In the genomic region with DNA sequence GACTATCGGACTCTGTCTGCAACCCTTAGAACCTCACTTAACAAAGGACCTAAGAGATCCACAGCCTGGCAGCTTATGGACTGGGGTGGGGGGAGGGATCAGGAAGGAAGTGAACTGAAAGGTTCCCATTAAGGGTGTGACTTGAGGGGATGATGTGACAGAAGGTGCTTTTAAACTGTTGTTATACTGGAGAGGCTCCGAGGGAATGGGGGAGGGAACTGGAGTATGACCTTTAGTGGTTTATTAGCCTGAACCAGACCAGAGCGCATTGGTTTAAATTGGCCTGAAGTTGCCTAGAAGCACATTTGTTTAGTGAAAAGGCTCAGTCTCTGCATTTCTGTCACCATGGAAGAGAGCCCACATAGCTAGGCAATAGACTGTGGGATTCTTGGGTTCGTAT, we compare ENCODE assay signal across 19 mouse cellular contexts. TPM values are rescaled to one million over a fixed set of nuclear protein-coding genes. Genes with fewer than 3 reads are reported as not detected.
DNase-seq lines count a peak whose midpoint lies in the region; ATAC-seq and TF ChIP-seq lines count a peak whose summit lies in the region.
"Had no signal": no experiment of that assay in that cellular context is flagged by ENCODE, and none has a peak within 500 bp of the region (broad histone marks: within the 10 kb centered on the region; RNA-seq: fewer than 3 reads in every experiment).

No protein-coding gene starts in this region.

- no peak for ATAC-seq in heart, postnatal 0 days (ENCODE audit: insufficient read depth, low read depth)
- ATAC-seq in heart, embryonic 11.5 days (replicated peaks; ENCODE audit: insufficient number of reproducible peaks, low FRiP score, low TSS enrichment) = no peak
- ATAC-seq: forebrain, postnatal 0 days had no signal

- intact Hi-C loops in gastrocnemius, postnatal 14 days (cut with DNase I; ENCODE audit: low total_unique reads) = no loop called here

- TF ChIP-seq EP300 in heart, postnatal 0 days (IDR thresholded peaks at IDR 0.05; ENCODE audit: low read depth) = no peak

- H3K9ac ChIP-seq in heart, postnatal 0 days (replicated peaks; ENCODE audit: low read depth, low read length) = no peak overlapping the region
- H3K9ac ChIP-seq in heart, embryonic 11.5 days (ENCODE audit: low read depth, low read length) = no peak overlapping the region
- H3K9ac ChIP-seq: embryonic facial prominence, embryonic 15.5 days; forebrain, postnatal 0 days; liver, embryonic 14.5 days had no signal

- 0 out of 2 replicates have a peak overlapping the region, but pooled peaks have one; percentile 34 for H3K27ac ChIP-seq in heart, postnatal 0 days (ENCODE audit: low read depth)
- no peak overlapping the region for H3K27ac ChIP-seq in heart, embryonic 11.5 days (ENCODE audit: low read depth, low read length)
- H3K27ac ChIP-seq: embryonic facial prominence, embryonic 15.5 days; liver, embryonic 14.5 days had no signal

- 0 out of 2 replicates have a peak, but pooled peaks cover 8% of the 10 kb centered on the region for H3K4me1 ChIP-seq in heart, postnatal 0 days (ENCODE audit: control insufficient read depth, insufficient read depth)
- 0 out of 2 replicates have a peak, but pooled peaks cover 3% of the 10 kb centered on the region for H3K4me1 ChIP-seq in heart, embryonic 11.5 days (ENCODE audit: control insufficient read depth, insufficient read depth, low read length)
- H3K4me1 ChIP-seq: embryonic facial prominence, embryonic 15.5 days had no signal

- no peaks in the 10 kb centered on the region for H3K9me3 ChIP-seq in heart, postnatal 0 days (replicated peaks; ENCODE audit: control insufficient read depth, low read length)
- H3K9me3 ChIP-seq in heart, embryonic 11.5 days (replicated peaks; ENCODE audit: control insufficient read depth, low read length) = no peaks in the 10 kb centered on the region
- H3K9me3 ChIP-seq: embryonic facial prominence, embryonic 15.5 days; G1E had no signal

- H3K27me3 ChIP-seq in heart, postnatal 0 days (ENCODE audit: control insufficient read depth, insufficient read depth, low read length) = no peaks in the 10 kb centered on the region
- no peaks in the 10 kb centered on the region for H3K27me3 ChIP-seq in heart, embryonic 11.5 days (ENCODE audit: control insufficient read depth, insufficient read depth, low read length)
- H3K27me3 ChIP-seq: embryonic facial prominence, embryonic 15.5 days had no signal

- WGBS in heart, postnatal 0 days = 66% methylated on average over 4 of the region's 4 CpGs
- WGBS in heart, embryonic 11.5 days (ENCODE audit: insufficient replicate concordance) = 71% methylated on average over 4 of the region's 4 CpGs

- H3K4me2 ChIP-seq in heart, postnatal 0 days (ENCODE audit: low read depth, low read length) = no peak overlapping the region
- H3K4me2 ChIP-seq in heart, embryonic 11.5 days = no peak overlapping the region
- H3K4me2 ChIP-seq: embryonic facial prominence, embryonic 15.5 days had no signal

- no peaks in the 10 kb centered on the region for H3K36me3 ChIP-seq in heart, postnatal 0 days (replicated peaks; ENCODE audit: control insufficient read depth, insufficient read depth, low read length)
- H3K36me3 ChIP-seq in heart, embryonic 11.5 days (ENCODE audit: control insufficient read depth, insufficient read depth, low read length) = no peaks in the 10 kb centered on the region
- H3K36me3 ChIP-seq: embryonic facial prominence, embryonic 15.5 days had no signal

- DNase-seq in heart, postnatal 0 days (ENCODE audit: low spot score) = no peak
- no peak for DNase-seq in heart, postnatal 4 days
- peak; percentile 45 for DNase-seq in ES-CJ7 (ENCODE audit: low read depth, low spot score)
- peak; percentile 50 for DNase-seq in hindlimb bud, embryonic 11.5 days (ENCODE audit: extremely low spot score, low read depth, low spot score)
- DNase-seq in kidney, postnatal 36 days = peak; percentile 20 to 37
- DNase-seq in ovary, adult 18-20 months (ENCODE audit: low spot score) = no peak
- no peak for DNase-seq in gastrocnemius, postnatal 14 days
- DNase-seq: cerebellum, adult 9-11 months; forebrain, postnatal 0 days; heart, adult 11 months; heart, postnatal 36 days; midbrain, embryonic 14.5 days; right cerebral cortex, postnatal 14 days had no signal

- no peak for TF ChIP-seq CTCF in heart, postnatal 0 days (IDR thresholded peaks at IDR 0.05; ENCODE audit: low read depth)

- no peak overlapping the region for H3K4me3 ChIP-seq in heart, postnatal 0 days (ENCODE audit: low read depth, low read length)
- no peak overlapping the region for H3K4me3 ChIP-seq in heart, embryonic 11.5 days (ENCODE audit: low read depth, low read length)
- H3K4me3 ChIP-seq: embryonic facial prominence, embryonic 15.5 days had no signal

RNA-seq across cellular contexts. Expression of a gene that starts 13.0 kb away (rescaled TPM):
- total RNA-seq in heart, postnatal 0 days (2014; rRNA removed; ENCODE audit: low replicate concordance) = 13.5 and 14.7 TPM in 2 replicates
- 10.8 TPM in 2 replicates for polyA plus RNA-seq in heart, postnatal 0 days (2015; fragmentation: Nextera tagmentation; extraction: Ambion mirVana)
- 10 to 100 TPM; 14.9 to 16.0 TPM for total RNA-seq in heart, postnatal 4 days (2021)
- total RNA-seq in gastrocnemius, postnatal 14 days (2021) = 1 to 10 TPM; 5.9 to 6.0 TPM
- 20.0 and 21.2 TPM in 2 replicates for polyA plus RNA-seq in heart, embryonic 11.5 days (2014; fragmentation: Nextera tagmentation; extraction: Ambion mirVana)

RNA-seq across cellular contexts. Expression of a gene that starts 19.9 kb away (rescaled TPM):
- total RNA-seq in heart, postnatal 0 days (2014; rRNA removed; ENCODE audit: low replicate concordance) = not detected in 2 replicates
- 1.5 and 1.6 TPM in 2 replicates for polyA plus RNA-seq in heart, postnatal 0 days (2015; fragmentation: Nextera tagmentation; extraction: Ambion mirVana)
- total RNA-seq in heart, postnatal 4 days (2021) = not detected
- under 1 TPM in 1 of 2 experiments, not detected in 1; 0.91 TPM for total RNA-seq in gastrocnemius, postnatal 14 days (2021)
- 1.5 and 1.9 TPM in 2 replicates for polyA plus RNA-seq in heart, embryonic 11.5 days (2014; fragmentation: Nextera tagmentation; extraction: Ambion mirVana)
- total RNA-seq: forebrain, postnatal 0 days; layer of hippocampus, adult 18-20 months; neutrophil, adult 5-6 weeks had no signal
- polyA plus RNA-seq: G1E had no signal

RNA-seq across cellular contexts. Expression of a gene that starts 56.9 kb away (rescaled TPM):
- not detected in 2 replicates for total RNA-seq in heart, postnatal 0 days (2014; rRNA removed; ENCODE audit: low replicate concordance)
- not detected in 2 replicates for polyA plus RNA-seq in heart, postnatal 0 days (2015; fragmentation: Nextera tagmentation; extraction: Ambion mirVana)
- not detected for total RNA-seq in heart, postnatal 4 days (2021)
- not detected for total RNA-seq in gastrocnemius, postnatal 14 days (2021)
- polyA plus RNA-seq in heart, embryonic 11.5 days (2014; fragmentation: Nextera tagmentation; extraction: Ambion mirVana) = not detected in 2 replicates
- total RNA-seq: forebrain, postnatal 0 days; G1E; heart, postnatal 36 days; layer of hippocampus, adult 18-20 months; neutrophil, adult 5-6 weeks had no signal
- polyA plus RNA-seq: embryonic facial prominence, embryonic 15.5 days; forebrain, postnatal 0 days; G1E; liver, embryonic 14.5 days; midbrain, embryonic 14.5 days had no signal

Comparison
In these comparisons a context has a peak if more than half of its experiments do, and no peak if none do; other contexts are left out.
1. DNase-seq: peak in ES-CJ7 (single experiment), hindlimb bud, embryonic 11.5 days (single experiment) and kidney, postnatal 36 days (2 of 2); none in heart, postnatal 0 days (single experiment), heart, postnatal 4 days (single experiment), ovary, adult 18-20 months (single experiment) and gastrocnemius, postnatal 14 days (single experiment).